Mouse (Mus musculus) heart, postnatal 0 days (tissue): ENCODE measurements at regions not wholly inside any gene's neighbourhood (a gene's known extent, or its start where the extent isn't known, plus 50 kb on each side); places are given as distances from the start of the nearest gene placed in this dataset.

Source experiments
- ATAC-seq: fragments of 200-750 bp; cut with Nextera tagmentation; 2 replicates; pipeline ENCODE4 v1.8.0; 2017; ENCODE audit warnings: low read depth, moderate number of reproducible peaks, moderate library complexity; ENCODE audit not compliant: insufficient read depth
- DNase-seq: peaks from one replicate; pipeline ENCODE4 v3.0.0-alpha.2; 2016; ENCODE audit warnings: low spot score
- H3K27ac ChIP-seq: fragments of 300-500 bp; sonication (generic); 2 replicates; pipeline ENCODE4 v1.5.1; 2014; ENCODE audit warnings: low read depth, mild to moderate bottlenecking
- H3K27me3 ChIP-seq: fragments of 300-500 bp; sonication (generic); 2 replicates; pipeline ENCODE4 v1.6.1; 2014; ENCODE audit warnings: low read length, mixed read lengths; ENCODE audit not compliant: control insufficient read depth, insufficient read depth
- H3K36me3 ChIP-seq: fragments of 300-500 bp; sonication (generic); replicated peaks from 2 replicates; pipeline ENCODE4 v1.6.1; 2014; ENCODE audit warnings: low read length, mixed read lengths; ENCODE audit not compliant: control insufficient read depth, insufficient read depth
- H3K4me1 ChIP-seq: fragments of 300-500 bp; sonication (generic); 2 replicates; pipeline ENCODE4 v1.6.1; 2014; ENCODE audit warnings: antibody characterized with exemption; ENCODE audit not compliant: control insufficient read depth, insufficient read depth
- H3K4me2 ChIP-seq: fragments of 300-500 bp; sonication (generic); 2 replicates; pipeline ENCODE4 v1.6.1; 2014; ENCODE audit warnings: low read depth, mild to moderate bottlenecking, low read length, moderate library complexity
- H3K4me3 ChIP-seq: fragments of 300-500 bp; sonication (generic); 2 replicates; pipeline ENCODE4 v1.5.1; 2014; ENCODE audit warnings: low read depth, low read length
- H3K9ac ChIP-seq: fragments of 300-500 bp; sonication (generic); replicated peaks from 2 replicates; pipeline ENCODE4 v1.6.1; 2014; ENCODE audit warnings: low read depth, low read length, mixed read lengths
- H3K9me3 ChIP-seq: fragments of 300-500 bp; sonication (generic); replicated peaks from 2 replicates; pipeline ENCODE4 v1.6.1; 2016; ENCODE audit warnings: low read length; ENCODE audit not compliant: control insufficient read depth
- CTCF ChIP-seq: IDR thresholded peaks from 2 replicates; pipeline ENCODE4 v1.5.1; 2016; ENCODE audit warnings: antibody characterized with exemption, control low read depth, low read depth
- EP300 ChIP-seq: IDR thresholded peaks from 2 replicates; pipeline ENCODE4 v1.6.1; 2016; ENCODE audit warnings: antibody characterized with exemption, low read depth
- WGBS: fragments of 180-500 bp; shearing (Covaris S2); extraction: QIAGEN DNeasy Blood & Tissue Kit; methylation state at CpG from one replicate; pipeline ENCODE4 v1.1.7; 2014; 5-methylcytosine and 5-hydroxymethylcytosine counted together

- Histone ChIP-seq H3K36me3 (no peaks in the 10 kb centered on the region), H3K4me3 (no peak overlapping the region), H3K27ac (no peak overlapping the region), H3K4me2 (no peak overlapping the region), H3K9ac (no peak overlapping the region), H3K27me3 (0 out of 2 replicates have a peak, but pooled peaks cover 5% of the 10 kb centered on the region), H3K9me3 (no peaks in the 10 kb centered on the region), H3K4me1 (no peaks in the 10 kb centered on the region)
- DNase-seq (no peak), ATAC-seq (no peak)
- WGBS, result 63% methylated on average over 5 of the region's 5 CpGs
- TF ChIP-seq CTCF (no peak), EP300 (no peak)
These were observed 51.1 kb upstream of the Tmem150c start for GRCm38 (mm10) chr5:100210708-100211107.
